Mouse (Mus musculus) brain, embryonic 14.5 days (tissue): ENCODE results near the gene Atxn1. TPM values are rescaled to one million over a fixed set of nuclear protein-coding genes. Genes with fewer than 3 reads are reported as not detected.

ENCODE experiments used
- DNase-seq: peaks from one replicate; pipeline ENCODE4 v3.0.0-alpha.2; 2011; ENCODE audit warnings: low read depth
- CTCF ChIP-seq: fragments of 200-500 bp; IDR thresholded peaks from 2 replicates; pipeline ENCODE4 v1.5.1; 2012; ENCODE audit warnings: inconsistent platforms, mild to moderate bottlenecking, moderate library complexity, borderline replicate concordance; ENCODE audit not compliant: insufficient read depth, insufficient read length; ENCODE audit errors: extremely low read depth
- POLR2A ChIP-seq: fragments of 200-500 bp; IDR thresholded peaks from 2 replicates; pipeline ENCODE4 v1.6.1; 2012; ENCODE audit warnings: mild to moderate bottlenecking, inconsistent platforms, borderline replicate concordance; ENCODE audit not compliant: poor library complexity, insufficient read depth, insufficient read length, severe bottlenecking; ENCODE audit errors: extremely low read depth
- polyA plus RNA-seq: library from polyadenylated mRNA; depleted of rRNA; stranded (reverse); fragments of >200 nt; gene quantifications from 2 replicates; pipeline ENCODE4 v1.2.3, GENCODE M21; 2012

The Atxn1 gene
- polyA plus RNA-seq, 1 experiment = 11.0 TPM

DNA sequence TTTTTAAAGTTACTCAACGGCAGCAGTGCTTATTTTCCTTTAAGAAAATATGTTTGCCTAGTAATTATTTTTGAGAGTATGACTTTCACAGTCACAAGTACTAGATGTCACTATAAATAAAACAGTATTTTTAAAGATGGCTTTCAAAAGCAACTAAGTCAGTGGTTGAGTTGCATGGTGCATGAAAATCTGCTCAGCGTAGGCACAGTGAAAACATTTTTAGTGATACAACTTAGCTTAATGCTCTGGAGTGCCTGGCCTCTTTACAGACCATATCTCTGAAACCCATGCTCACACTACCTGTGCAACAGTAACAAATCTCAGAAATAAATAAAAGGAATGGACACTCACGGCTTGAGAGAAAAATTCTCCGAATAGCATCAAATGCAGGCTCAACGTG, 241.9 kb downstream of the Atxn1 start:
- no peak for TF ChIP-seq POLR2A
- TF ChIP-seq CTCF = no peak
- DNase-seq = no peak

DNA sequence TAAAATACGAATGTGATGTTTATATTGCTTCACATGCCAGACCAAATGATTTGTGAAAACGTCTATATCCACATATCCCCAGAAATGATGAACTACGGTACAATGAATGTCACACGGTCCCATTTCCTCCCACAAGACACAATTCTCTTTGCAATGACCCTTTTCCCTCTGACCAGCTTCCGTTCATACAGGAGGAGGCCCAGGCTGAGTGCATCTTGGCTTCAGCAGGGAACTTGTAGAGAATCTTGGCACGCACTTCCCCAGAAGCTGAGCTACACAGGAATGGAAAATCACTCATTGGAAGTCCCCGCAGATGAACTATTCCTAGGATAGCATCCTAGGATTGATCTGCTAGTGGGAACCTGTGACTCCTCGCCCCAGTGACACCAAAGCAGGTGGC, 243.2 kb downstream of the Atxn1 start:
- TF ChIP-seq CTCF (no peak), POLR2A (no peak)
- DNase-seq = no peak

DNA sequence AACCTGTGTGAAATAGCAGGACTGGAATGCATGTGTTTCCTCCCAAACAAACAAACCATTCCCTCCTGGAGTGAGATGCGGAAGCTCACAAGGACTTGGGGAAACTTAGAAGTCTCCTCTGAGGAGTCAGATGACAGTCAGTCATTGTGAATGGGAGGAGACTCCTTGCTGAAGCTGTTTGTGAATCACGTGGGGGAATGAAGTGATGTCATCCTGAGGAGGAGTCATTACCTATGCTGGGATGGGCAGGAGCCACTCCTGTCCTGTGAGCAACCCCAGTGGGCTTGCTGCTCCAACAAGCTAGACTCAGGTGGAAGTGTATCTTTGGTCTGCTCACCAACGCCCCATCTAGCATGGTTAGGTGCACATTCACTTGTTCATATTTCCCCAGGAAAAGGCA, 246.0 kb downstream of the Atxn1 start:
- peak; percentile 27 for DNase-seq
- TF ChIP-seq POLR2A = no peak
- no peak for TF ChIP-seq CTCF

DNA sequence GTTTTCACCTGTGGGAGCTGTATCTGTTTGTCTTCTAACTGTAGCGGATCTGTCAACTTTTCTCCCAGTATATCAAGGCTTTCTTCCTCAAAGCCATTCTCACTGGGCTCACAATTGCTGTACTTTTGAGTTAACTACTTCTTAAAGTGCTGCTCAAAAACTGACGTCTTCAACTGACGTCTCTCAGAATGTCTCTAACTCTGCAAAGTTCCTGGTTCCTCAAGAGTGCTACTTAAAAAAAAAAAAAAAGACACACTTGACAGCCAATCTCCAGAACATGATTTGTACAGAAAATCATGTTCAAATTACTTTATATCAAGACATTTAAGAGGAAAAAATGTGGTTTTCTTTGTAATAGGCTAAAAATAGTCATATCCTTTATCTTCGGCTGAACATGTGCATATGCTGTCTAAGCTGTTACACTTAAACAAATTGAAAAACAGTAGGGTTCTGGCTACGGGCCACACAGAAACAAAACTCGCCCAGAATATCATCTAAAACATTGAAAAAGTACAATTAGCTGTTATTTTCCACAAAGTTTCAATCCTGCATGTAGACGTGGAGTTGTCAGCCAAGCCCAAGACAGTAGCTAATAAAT, 249.1 kb downstream of the Atxn1 start:
- no peak for DNase-seq

DNA sequence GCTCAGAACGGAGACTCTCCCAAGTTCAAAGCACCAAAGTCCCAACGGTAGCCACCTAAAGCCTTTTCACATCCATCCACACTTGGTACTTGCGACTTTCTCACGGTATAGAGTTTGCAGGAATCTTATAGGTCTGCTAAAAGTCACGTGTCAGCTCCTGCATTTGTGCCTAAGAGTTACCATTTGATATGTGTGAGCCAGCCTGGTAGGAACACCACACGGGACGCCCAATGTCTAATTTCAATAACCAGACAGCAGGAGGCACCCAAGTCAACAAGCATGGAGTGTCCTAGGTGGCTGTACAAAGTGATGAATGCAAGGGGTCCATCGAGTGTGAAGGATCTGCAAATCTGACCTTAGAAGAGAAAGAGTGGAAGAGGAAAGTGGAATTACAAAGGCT, 254.8 kb downstream of the Atxn1 start:
- TF ChIP-seq POLR2A = no peak
- TF ChIP-seq CTCF = no peak
- DNase-seq = no peak

More for the DNA sequence above, 249.1 kb downstream of the Atxn1 start:
- no peak for TF ChIP-seq POLR2A
- TF ChIP-seq CTCF = no peak

DNA sequence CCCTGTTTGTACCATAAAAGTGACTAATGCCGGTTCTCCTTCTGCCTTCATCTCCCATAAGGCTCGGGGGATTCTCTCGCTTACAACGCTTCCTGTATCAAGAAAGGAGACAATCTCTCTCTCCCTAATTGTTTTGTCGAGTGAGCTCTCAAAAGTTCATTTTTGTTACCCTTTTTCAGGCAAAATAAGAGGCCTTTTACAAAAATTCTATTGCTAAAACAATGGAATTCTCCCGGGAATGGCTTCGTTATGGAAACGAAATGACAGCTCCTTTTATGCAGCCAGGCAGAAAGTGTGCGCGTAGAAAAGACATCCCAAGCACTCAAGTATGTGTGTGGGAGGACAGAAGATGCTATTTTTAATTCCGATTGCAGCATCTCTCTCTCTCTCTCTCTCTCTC, 255.4 kb downstream of the Atxn1 start:
- TF ChIP-seq CTCF = no peak
- no peak for TF ChIP-seq POLR2A
- peak; percentile 76 for DNase-seq

DNA sequence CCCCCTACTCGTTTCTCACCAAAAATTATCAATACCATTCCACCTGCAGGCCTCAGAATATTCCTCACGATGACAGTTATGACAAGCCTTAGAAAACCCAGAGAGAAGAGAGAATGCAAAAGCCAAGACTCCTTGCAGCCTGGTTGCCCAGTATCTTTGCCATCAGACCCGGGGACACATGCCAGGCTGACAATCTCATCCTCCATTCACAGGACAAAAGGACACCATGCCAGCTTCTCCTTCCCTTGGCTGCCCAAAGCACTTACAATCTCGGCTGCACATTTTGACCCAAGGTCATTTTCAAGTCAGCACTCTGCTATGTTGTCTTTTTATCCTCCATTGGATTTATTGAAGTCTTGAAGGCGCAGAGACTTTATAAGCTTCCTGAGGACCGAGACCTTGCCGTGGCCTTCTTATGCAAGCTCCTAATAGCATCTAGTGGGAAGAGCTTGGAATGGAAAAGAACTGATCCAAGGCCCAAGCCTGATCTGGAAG, 263.5 kb downstream of the Atxn1 start:
- TF ChIP-seq POLR2A (no peak), CTCF (no peak)
- no peak for DNase-seq

DNA sequence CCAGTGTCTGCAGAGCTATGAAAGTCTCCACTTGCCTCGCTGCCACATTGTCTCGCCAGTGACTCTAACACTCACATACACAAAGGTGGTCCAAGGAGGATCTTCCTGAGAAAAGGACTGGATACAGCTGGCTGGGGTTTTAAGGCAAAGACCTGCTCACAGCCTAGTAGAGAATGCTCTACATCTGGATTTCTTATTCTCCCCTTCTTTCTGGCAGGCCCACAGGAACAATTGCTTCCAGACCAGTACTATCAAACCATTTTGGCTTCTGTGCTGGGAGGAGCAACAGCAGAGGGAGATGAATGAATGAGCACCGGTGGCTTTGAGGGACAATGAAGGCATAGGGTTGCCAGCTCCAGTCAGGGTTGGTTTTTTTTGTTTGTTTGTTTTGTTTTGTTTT, 265.8 kb downstream of the Atxn1 start:
- TF ChIP-seq CTCF = no peak
- no peak for TF ChIP-seq POLR2A
- no peak for DNase-seq

DNA sequence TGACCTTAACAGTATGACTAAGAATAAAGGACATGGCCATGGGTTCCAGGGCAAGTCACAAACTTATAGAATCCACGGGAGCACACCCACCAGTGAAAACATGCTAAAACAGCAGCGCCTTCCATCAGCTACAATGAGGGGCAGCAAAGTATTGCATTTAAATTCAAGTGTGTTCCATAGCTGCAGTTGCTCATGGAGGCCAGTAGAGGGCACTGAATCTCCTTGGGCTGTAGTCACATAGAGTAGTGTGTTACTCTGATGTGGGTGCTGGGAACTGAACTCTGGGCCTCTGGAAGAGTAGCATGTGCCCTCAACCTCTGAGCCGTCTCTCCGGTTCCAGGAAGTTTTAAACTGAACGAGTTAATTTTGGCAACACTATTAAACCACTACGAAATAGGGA, 268.8 kb downstream of the Atxn1 start:
- no peak for TF ChIP-seq POLR2A
- TF ChIP-seq CTCF = peak; percentile 33; the same call in 1 of the 2 replicates
- no peak for DNase-seq

DNA sequence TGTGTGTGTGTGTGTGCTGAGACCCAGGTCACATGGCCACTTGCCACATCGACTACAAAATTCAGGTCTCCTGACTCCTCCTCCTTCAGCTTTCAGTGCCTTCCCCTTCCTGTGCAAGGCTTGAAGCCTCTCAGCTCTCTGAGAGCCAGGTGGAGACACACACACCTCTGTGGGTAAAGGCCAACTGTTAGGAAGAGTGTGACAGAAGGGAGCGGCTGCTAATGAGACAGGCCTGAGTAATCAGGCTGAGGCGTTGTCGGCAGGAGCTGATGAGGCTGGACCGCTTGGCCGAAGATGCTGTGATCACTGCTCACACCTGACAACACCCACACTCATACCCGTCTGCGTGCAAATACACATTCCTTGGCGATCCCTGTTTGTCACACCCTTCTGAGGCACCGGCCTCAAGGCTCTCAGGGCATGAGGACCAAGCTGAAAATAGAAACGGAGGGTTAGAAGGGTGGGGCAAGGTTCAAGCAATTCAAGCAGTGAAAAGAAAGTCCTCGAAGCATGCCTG, 269.8 kb downstream of the Atxn1 start:
- TF ChIP-seq CTCF (no peak), POLR2A (no peak)
- no peak for DNase-seq

DNA sequence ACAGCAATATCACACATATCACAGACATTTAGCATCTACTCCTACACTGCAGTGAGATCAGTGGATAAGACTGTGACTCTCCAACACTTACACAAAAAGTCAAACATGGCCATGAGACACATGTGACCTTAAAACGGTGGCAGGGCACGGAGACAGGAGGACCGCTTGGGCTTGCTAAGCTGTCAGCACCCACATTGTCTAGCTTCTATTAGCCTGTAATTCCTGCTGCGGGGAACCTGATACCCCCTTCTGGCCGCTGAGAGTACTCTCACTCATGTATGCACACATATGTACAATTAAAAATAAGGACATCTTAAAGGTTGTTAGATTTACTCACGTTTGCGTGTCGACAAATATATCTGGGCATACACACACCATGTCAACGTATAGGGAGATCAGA, 270.9 kb downstream of the Atxn1 start:
- no peak for DNase-seq
- TF ChIP-seq POLR2A (no peak), CTCF (peak; percentile 15; the same call in 1 of the 2 replicates)

DNA sequence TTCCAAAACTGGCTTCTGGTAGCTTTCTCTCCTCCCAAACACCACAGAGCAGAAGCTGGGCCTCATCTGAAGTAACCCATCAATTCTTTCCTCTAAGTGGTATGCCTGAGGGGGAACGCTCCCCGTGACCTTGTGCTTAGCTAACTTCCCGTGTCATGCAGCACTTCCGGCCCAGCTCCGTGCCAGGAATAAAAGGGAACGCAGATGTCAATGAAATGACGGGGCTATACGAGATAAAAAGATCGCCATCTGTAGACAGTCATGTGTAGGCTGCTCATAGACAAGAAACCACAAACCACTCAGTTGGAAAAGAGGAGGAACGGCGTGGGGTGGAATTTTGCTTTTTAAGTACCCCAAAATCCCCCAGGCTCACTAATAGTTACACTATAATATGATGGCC, 271.3 kb downstream of the Atxn1 start:
- peak; percentile 22 for DNase-seq
- no peak for TF ChIP-seq CTCF
- TF ChIP-seq POLR2A = no peak

DNA sequence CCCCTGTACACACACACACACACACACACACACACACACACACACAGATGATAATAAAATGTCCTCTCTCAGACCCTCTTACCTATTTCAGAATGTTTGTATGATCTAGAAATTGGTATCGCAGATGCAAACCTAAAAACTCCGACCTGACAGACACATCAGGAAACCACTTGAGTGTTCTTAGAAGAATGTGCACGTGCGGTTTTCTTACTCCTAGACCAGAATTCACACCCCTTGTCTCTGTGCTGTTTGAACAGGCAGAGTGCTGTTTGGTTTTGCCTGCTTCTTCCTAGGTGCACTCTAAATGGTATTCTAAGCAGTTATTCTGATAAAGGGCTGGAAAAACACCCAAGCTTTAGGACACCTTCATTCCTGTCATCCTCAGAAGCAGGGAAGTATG, 271.7 kb downstream of the Atxn1 start:
- TF ChIP-seq CTCF (no peak), POLR2A (no peak)
- DNase-seq = no peak
